Mouse (Mus musculus) mesoderm, embryonic 11.5 days (tissue): ENCODE results near the gene Llcfc1.

ENCODE experiments used
- DNase-seq: peaks from one replicate; pipeline ENCODE4 v3.0.0-alpha.2; 2012; ENCODE audit warnings: low read depth, low spot score

The Llcfc1 gene

DNA sequence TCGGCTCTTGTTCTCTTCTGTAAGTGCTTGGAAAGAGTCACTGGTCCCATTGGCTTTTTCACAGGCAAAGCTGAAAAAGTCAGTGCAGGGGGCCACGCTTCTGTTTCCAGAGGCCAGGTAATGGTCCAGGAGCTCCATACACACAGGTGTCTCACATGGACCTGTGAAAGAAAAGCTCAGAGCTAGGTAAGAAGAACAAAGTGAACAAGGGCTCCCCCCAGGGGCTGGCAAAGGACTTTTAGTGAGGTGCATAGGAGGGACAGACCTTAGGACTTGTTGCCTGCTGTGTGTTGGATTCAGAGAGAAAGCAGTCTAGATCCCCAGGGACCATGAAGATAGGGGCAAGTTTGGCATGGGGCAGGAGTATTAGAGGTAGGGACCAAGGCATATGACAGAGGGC lies 18.7 kb downstream of the Llcfc1 start:
- DNase-seq, result no peak

DNA sequence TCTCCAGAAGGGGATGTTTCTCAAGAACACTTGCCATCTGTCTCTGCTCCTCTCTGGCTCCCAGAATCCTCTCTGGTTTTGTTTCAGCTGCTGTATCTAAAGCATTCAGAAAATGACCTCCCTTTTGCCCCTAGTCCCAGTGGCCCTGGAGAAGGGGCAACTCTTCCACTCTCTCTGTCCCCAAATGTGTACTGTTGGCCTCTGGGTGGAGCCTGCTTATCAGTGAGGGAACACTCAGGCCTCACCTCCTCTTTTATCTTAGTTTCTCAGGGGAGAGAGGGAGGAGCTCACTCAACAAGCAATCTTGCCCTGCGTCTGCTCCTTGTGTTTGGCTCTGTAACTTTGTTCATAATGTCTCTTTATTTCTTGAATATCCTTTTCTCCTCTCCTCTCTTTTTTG lies 19.9 kb downstream of the Llcfc1 start, which contains the start of gene Kel:
TSS of gene Kel (minus strand) at position 217 of the 400 bp plus-strand sequence.
- no peak for DNase-seq

DNA sequence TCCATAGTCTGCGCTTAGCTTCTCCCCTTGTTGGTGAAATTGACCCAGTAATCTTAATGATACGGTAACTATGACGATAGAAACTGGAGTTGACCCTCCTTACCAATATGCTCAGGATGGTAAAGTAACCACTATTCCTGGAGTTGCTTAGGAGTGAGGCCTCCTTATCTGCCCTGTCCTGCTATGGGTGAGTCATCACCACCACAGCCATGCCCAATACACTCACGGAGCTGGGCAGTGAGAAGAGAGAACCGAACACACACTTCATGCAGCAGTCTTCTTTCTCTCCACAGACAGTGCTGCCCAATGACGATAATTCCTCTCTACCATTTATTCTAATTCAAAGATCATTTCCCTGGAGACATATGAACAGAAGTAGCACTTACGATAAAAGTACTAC lies 22.0 kb downstream of the Llcfc1 start:
- no peak for DNase-seq

DNA sequence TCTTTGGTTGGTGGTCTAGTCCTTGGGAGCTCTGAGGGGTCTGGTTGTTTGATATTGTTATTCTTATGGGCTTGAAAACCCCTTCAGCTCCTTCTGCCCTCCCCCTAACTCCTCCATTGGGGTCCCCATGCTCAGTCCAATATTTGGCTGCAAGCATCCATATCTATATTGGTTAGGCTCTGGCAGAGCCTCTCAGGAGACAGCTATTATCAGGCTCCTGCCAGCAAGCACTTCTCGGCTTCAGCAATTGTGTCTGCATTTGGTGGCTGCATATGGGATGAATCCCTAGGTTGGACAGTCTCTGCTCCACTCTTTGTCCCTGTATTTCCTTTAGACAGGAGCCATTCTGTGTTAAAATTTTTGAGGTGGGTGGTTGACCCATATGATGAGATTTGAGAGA lies 26.1 kb downstream of the Llcfc1 start:
- DNase-seq, result no peak

DNA sequence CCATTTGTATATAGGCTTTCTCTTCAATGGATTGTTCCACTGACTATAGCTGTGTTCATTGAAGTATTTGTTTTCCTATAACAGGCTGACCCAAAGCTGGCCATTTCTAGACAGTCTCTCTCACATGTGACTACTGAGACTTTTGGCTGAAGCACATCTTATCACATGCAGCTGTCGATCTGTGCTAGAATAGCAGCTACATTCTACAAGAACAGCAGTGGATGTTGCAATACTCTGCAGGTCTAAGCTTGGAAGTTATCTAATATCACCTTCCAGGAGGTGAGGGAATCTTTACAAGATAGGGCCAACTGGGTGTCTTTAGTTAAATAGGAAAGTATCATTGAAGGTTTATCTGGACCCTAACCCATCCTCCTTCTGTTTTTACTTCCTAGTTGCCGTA lies 37.2 kb downstream of the Llcfc1 start:
- no peak for DNase-seq

DNA sequence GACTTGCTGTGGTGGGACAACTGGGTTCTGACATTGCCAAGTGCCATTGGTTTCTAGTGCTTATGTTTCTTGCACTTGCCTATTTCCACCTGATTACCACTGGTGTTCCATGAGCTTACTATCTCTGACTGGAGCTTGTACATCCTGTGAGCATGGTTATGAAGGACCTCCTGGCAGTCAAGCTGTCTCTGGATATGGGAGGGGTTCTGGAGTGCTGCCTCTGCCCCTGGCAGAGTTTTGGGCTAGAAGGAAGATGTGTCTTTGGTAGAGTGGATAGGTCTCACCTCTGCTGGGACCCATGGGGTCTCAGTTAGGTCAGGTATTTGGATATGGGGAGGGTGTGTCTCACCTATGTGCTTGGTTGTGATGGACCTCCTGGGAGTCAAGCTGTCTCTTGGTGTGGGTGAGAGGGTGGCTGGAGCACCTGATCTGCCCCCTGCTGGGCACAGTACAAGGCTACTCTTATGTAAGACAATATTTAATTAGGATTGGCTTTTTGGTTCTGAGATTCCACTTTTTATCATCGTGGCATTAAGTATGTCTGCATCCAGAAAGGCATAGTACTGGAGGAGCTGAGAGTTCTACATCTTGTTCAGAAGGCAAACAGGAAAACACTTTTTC lies 43.9 kb downstream of the Llcfc1 start:
- no peak for DNase-seq

DNA sequence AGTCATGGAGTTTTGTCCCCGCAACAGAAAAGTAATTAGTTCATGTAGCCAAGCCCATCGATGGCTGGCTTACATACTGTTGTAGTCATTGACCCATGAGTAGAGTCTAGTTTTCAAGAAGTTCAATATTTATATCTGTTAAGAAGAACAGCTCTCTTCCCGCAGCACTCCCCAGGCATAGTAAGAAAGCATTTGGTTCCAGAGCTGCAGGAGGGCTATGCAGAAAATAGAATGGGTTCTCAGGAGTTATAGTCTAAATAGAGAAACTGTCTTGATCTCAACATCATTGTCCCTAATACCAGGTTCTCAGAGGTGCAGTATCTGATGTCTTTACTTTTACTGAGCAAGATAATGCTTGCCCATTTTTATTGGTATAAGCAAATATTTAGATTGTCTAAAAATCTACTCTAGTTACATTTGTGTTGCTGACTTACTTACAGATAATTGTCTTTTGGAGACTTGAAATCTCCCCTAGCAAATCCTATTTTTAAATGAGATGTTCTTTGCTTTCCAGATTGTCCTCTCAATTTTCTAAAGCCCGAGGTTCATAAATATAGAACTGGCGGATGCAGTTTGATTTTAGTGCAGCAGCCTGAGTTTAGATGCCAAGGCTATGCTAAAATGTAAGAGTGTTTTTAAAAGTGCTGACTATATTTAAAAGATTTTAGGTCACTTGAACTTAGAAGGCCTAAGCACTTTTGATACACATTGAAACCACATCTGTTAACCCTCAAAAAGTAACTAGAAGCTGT lies 50.7 kb downstream of the Llcfc1 start:
- DNase-seq, result no peak
